Mouse (Mus musculus) midbrain, embryonic 15.5 days (tissue): ENCODE data around the gene Ugt1a5. TPM values are rescaled to one million over a fixed set of nuclear protein-coding genes. Genes with fewer than 3 reads are reported as not detected.

Experiments
- ATAC-seq: fragments of 200-750 bp; cut with Nextera tagmentation; replicated peaks from 2 replicates; pipeline ENCODE4 v1.8.0; 2017; ENCODE audit warnings: moderate TSS enrichment
- H3K27ac ChIP-seq: fragments of 300-500 bp; sonication (generic); 2 replicates; pipeline ENCODE4 v1.5.1; 2015; ENCODE audit warnings: mild to moderate bottlenecking, inconsistent platforms
- H3K27me3 ChIP-seq: fragments of 300-500 bp; sonication (generic); replicated peaks from 2 replicates; pipeline ENCODE4 v1.6.1; 2015; ENCODE audit warnings: inconsistent platforms
- H3K36me3 ChIP-seq: fragments of 300-500 bp; sonication (generic); replicated peaks from 2 replicates; pipeline ENCODE4 v1.6.1; 2015; ENCODE audit warnings: inconsistent platforms
- H3K4me1 ChIP-seq: fragments of 300-500 bp; sonication (generic); 2 replicates; pipeline ENCODE4 v1.6.1; 2015; ENCODE audit warnings: inconsistent platforms
- H3K4me2 ChIP-seq: fragments of 300-500 bp; sonication (generic); 2 replicates; pipeline ENCODE4 v1.6.1; 2015; ENCODE audit warnings: inconsistent platforms, mild to moderate bottlenecking, moderate library complexity
- H3K4me3 ChIP-seq: fragments of 300-500 bp; sonication (generic); 2 replicates; pipeline ENCODE4 v1.5.1; 2015; ENCODE audit warnings: mild to moderate bottlenecking, inconsistent platforms
- H3K9ac ChIP-seq: fragments of 300-500 bp; sonication (generic); 2 replicates; pipeline ENCODE4 v1.6.1; 2015; ENCODE audit warnings: mild to moderate bottlenecking, inconsistent platforms
- H3K9me3 ChIP-seq: fragments of 300-500 bp; sonication (generic); 2 replicates; pipeline ENCODE4 v1.6.1; 2016; ENCODE audit warnings: inconsistent platforms
- WGBS: fragments of 180-500 bp; shearing (Covaris S2); methylation state at CpG from one replicate; pipeline ENCODE4 v1.1.7; 2015; ENCODE audit warnings: mixed read lengths; 5-methylcytosine and 5-hydroxymethylcytosine counted together
- polyA plus RNA-seq: library from polyadenylated mRNA; unstranded; fragments of >200 nt; fragmentation: Nextera tagmentation; extraction: Ambion mirVana; gene quantifications from 2 replicates; pipeline ENCODE4 v1.2.1, GENCODE M21; 2015

The Ugt1a5 gene
- polyA plus RNA-seq, 1 experiment from 2014 or later = not detected

DNA sequence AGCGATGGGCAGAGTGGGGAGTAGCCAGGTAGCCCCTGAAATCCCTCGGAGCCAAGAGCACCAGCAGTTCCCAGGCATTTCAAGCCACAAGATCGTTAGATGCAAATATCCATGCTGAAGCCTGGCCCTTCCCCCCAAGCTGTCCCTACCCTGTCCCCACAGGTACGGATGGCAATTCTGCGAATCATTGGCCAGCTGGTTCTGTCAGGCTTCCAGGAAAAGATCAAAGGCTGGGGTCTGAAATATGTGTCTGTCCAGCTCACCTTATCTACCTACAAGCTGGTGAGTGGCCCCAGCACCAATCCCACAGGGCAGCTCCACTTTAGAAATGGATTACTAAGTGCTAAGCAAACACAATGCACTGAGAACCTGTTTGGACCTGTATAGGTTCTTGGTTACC, 71.5 kb downstream of the Ugt1a5 start:
- no peak for ATAC-seq
- no peaks in the 10 kb centered on the region for H3K4me1 ChIP-seq
- H3K27me3 ChIP-seq = no peaks in the 10 kb centered on the region
- H3K9ac ChIP-seq = no peak overlapping the region
- no peak overlapping the region for H3K4me2 ChIP-seq
- H3K27ac ChIP-seq = no peak overlapping the region
- peaks cover 93% of the 10 kb centered on the region for H3K9me3 ChIP-seq
- 84% methylated on average over 5 of the region's 5 CpGs for WGBS
- no peaks in the 10 kb centered on the region for H3K36me3 ChIP-seq
- no peak overlapping the region for H3K4me3 ChIP-seq

DNA sequence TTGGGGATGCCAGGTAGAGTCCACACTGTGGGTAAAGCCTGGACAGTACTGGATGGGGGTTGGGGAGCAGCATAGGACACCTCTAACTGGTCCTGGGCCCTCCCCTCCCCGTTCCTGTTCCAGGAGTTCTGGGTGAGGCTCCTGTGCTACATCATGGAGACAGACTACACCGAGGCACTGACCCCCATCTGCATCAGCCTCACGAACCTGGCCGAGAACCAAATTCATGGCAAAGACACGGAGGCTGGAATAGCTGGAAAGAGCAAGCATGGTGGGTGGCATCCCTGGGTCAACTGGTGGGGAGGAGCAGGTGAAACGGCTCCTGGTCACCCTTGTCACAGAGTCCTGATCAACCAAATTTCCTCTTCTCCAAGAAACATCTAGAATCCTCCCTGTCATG, 73.0 kb downstream of the Ugt1a5 start:
- H3K4me1 ChIP-seq = no peaks in the 10 kb centered on the region
- peaks cover 91% of the 10 kb centered on the region for H3K9me3 ChIP-seq
- ATAC-seq = no peak
- no peaks in the 10 kb centered on the region for H3K36me3 ChIP-seq
- H3K4me2 ChIP-seq = no peak overlapping the region
- no peak overlapping the region for H3K27ac ChIP-seq
- no peak overlapping the region for H3K9ac ChIP-seq
- no peak overlapping the region for H3K4me3 ChIP-seq
- WGBS = 77% methylated on average over 6 of the region's 6 CpGs
- H3K27me3 ChIP-seq = no peaks in the 10 kb centered on the region

DNA sequence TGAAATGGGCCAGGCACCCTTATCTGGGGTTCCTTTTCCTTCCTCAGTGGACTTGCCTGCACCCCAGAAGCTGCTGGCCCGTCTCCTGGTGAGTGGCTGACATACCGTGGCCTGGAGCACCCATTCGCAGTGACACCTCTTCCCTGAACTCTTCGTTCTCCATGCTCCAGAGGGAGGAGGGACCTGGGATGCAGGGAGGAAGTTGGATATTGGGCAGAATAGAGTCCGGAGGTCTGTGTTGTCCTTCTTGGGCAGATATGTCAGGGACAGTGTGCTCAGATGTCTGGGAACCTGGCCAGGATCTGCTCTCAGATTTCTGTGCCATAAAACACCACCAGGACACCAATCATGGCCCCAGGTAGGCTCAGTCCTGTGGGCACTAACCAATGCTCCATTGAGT, 74.3 kb downstream of the Ugt1a5 start:
- no peak for ATAC-seq
- Histone ChIP-seq H3K36me3 (no peaks in the 10 kb centered on the region), H3K4me1 (no peaks in the 10 kb centered on the region), H3K4me3 (no peak overlapping the region), H3K27ac (no peak overlapping the region), H3K9me3 (peaks cover 91% of the 10 kb centered on the region), H3K4me2 (no peak overlapping the region), H3K27me3 (no peaks in the 10 kb centered on the region), H3K9ac (no peak overlapping the region)
- WGBS = 76% methylated on average over 5 of the region's 5 CpGs

DNA sequence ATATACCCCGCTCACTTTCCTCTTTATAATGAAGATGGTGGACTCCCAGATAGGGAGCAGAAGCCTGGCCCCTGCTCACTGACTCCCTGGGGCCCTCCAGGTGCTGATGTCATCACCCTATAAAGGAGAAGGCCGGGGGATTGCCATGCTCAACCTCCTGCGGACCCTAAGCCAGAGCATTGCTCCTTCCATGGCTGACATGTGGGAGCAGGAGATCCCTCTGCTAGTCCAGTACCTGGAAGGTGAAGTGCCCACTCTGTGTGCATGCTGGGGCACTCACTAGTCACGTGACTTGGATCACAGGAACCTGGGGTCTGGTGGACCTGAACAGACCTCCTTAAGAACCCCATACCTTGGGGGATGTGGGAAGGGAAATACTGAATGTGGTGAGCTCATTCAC, 74.8 kb downstream of the Ugt1a5 start:
- WGBS = 71% methylated on average over 4 of the region's 4 CpGs
- no peaks in the 10 kb centered on the region for H3K4me1 ChIP-seq
- peak; percentile 4; the same call in 1 of the 2 replicates for ATAC-seq
- H3K9ac ChIP-seq = no peak overlapping the region
- no peak overlapping the region for H3K4me2 ChIP-seq
- no peaks in the 10 kb centered on the region for H3K27me3 ChIP-seq
- no peak overlapping the region for H3K27ac ChIP-seq
- H3K4me3 ChIP-seq = no peak overlapping the region
- peaks cover 91% of the 10 kb centered on the region for H3K9me3 ChIP-seq
- no peaks in the 10 kb centered on the region for H3K36me3 ChIP-seq

- Histone ChIP-seq H3K4me1 (no peaks in the 10 kb centered on the region), H3K27ac (no peak overlapping the region), H3K9ac (no peak overlapping the region), H3K36me3 (no peaks in the 10 kb centered on the region), H3K9me3 (peaks cover 89% of the 10 kb centered on the region), H3K4me2 (no peak overlapping the region), H3K27me3 (no peaks in the 10 kb centered on the region), H3K4me3 (no peak overlapping the region)
- WGBS = 65% methylated on average over 5 of the region's 5 CpGs
- ATAC-seq = no peak
Observed at GRCm38 (mm10) chr1:88243861-88244260, 78.0 kb downstream of the Ugt1a5 start.

GRCm38 (mm10) chr1:88245881-88246280, 80.1 kb downstream of the Ugt1a5 start:
- Histone ChIP-seq H3K27me3 (no peaks in the 10 kb centered on the region), H3K4me3 (no peak overlapping the region), H3K4me2 (no peak overlapping the region), H3K9me3 (peaks cover 86% of the 10 kb centered on the region), H3K4me1 (no peaks in the 10 kb centered on the region), H3K9ac (no peak overlapping the region), H3K36me3 (no peaks in the 10 kb centered on the region), H3K27ac (no peak overlapping the region)
- WGBS = 78% methylated on average over 6 of the region's 6 CpGs
- no peak for ATAC-seq

DNA sequence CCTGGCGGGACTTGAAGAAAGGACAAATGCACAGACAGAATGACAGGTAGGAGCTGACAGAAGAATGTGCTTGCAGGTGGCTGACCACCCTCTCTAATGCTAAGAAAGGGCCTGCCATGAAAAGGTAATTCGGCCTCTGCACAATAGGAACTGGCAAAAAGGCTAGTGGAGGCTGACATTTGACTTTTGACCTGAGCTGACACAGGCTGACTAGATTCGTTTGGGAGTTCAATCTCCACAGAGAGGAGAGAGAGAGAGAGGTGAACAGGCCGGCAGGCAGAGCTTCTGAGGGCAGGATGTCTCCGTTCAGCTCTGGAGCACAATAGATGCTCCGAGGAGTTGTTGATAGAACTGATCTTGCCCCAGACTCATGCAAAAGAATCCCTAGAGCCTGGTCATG, 80.6 kb downstream of the Ugt1a5 start:
- H3K27ac ChIP-seq = no peak overlapping the region
- H3K36me3 ChIP-seq = no peaks in the 10 kb centered on the region
- peaks cover 82% of the 10 kb centered on the region for H3K9me3 ChIP-seq
- 47% methylated on average over 6 of the region's 6 CpGs for WGBS
- no peak overlapping the region for H3K9ac ChIP-seq
- H3K4me1 ChIP-seq = no peaks in the 10 kb centered on the region
- H3K27me3 ChIP-seq = no peaks in the 10 kb centered on the region
- no peak overlapping the region for H3K4me3 ChIP-seq
- no peak overlapping the region for H3K4me2 ChIP-seq
- ATAC-seq = no peak

DNA sequence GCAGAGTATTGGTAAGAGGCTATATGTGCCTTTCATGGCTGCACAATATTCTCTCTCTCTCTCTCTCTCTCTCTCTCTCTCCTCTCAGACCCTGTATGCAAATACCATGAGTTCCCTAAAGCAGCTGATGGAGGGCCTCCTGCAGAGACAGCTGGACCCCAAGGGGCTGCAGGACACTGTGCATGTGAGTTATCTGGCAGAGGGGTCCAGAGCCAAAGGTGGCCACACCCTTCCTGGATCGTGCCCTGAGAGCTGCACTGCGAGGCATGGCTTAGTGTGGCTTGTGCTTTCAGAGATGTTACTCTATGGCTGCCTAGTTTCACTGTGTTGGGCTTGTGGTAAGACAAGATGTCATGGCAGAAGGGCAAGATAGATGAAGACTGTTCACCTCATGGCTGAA, 81.8 kb downstream of the Ugt1a5 start:
- Histone ChIP-seq H3K4me3 (no peak overlapping the region), H3K27me3 (no peaks in the 10 kb centered on the region), H3K9ac (no peak overlapping the region), H3K4me2 (no peak overlapping the region), H3K27ac (no peak overlapping the region), H3K9me3 (peaks cover 78% of the 10 kb centered on the region), H3K4me1 (no peaks in the 10 kb centered on the region), H3K36me3 (no peaks in the 10 kb centered on the region)
- no peak for ATAC-seq
- WGBS = 54% methylated on average over 2 of the region's 2 CpGs

DNA sequence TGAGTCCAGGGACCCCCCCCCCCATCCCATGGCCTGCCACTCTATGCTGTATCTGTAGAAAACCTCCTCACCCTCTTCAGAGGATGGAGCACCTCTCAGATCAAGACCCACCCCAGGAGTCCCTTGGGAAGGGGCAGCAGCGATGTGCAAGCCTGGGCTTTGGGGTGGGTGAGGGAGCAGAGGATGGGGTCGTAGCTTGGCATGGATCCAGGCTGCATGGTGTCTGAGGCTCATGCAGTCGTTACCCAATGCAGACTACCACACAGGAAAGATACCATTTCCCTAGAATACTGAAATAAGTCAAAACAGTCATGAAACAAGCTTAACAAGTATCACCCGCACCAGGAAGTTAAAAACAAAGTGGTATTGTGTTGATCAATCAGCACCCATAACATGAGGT, 82.8 kb downstream of the Ugt1a5 start:
- Histone ChIP-seq H3K4me1 (no peaks in the 10 kb centered on the region), H3K9ac (no peak overlapping the region), H3K27ac (no peak overlapping the region), H3K4me2 (no peak overlapping the region), H3K4me3 (no peak overlapping the region), H3K9me3 (peaks cover 74% of the 10 kb centered on the region), H3K27me3 (no peaks in the 10 kb centered on the region), H3K36me3 (no peaks in the 10 kb centered on the region)
- WGBS = 75% methylated on average over 4 of the region's 4 CpGs
- no peak for ATAC-seq

DNA sequence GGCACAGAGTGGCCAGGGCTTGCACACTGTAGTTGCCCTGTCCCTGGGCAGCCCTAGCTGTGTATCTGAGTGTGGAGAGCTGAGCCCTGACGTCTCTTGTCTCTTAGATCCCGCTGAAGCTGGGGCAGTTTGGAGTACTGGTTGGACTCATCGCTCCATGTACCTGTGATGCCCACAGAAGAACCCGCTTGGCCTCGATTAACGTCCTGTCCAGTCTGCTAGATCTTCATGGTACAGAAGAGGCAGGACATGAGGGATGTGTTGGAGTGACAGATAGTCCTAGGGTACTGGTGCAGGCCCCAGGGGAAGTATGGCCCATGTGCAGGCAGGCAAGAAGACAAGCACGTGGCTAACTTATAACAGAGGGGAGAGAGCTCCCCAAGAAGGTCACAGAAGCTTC, 83.8 kb downstream of the Ugt1a5 start:
- 78% methylated on average over 7 of the region's 7 CpGs for WGBS
- ATAC-seq = no peak
- no peak overlapping the region for H3K9ac ChIP-seq

DNA sequence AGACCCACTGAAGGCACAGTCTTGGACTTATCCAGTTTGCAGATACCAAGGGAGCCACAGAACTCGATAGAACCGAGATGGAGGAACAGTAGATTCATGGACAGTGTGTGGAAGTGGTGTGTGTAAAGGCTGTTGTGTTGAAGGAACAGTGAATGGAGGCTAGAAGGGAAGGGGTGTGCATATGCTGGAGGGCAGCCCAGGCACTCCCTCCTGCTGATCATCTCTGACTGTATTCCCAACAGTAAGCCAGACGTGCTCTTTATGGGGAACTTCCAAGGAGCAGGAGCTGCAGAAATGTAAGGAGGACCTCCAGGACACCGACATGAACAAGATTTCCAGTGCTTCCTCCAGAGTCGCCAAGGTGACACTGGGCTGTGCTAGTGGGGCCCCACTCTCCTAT, 84.2 kb downstream of the Ugt1a5 start:
- Histone ChIP-seq H3K4me1 (no peaks in the 10 kb centered on the region), H3K4me2 (no peak overlapping the region), H3K4me3 (no peak overlapping the region), H3K27me3 (no peaks in the 10 kb centered on the region), H3K9ac (no peak overlapping the region), H3K27ac (no peak overlapping the region), H3K36me3 (no peaks in the 10 kb centered on the region), H3K9me3 (peaks cover 65% of the 10 kb centered on the region)
- WGBS = 83% methylated on average over 5 of the region's 5 CpGs
- ATAC-seq = no peak

More for the DNA sequence above, 83.8 kb downstream of the Ugt1a5 start:
- no peaks in the 10 kb centered on the region for H3K4me1 ChIP-seq
- H3K36me3 ChIP-seq = no peaks in the 10 kb centered on the region
- H3K27me3 ChIP-seq = no peaks in the 10 kb centered on the region
- H3K4me2 ChIP-seq = no peak overlapping the region
- H3K9me3 ChIP-seq = peaks cover 65% of the 10 kb centered on the region
- H3K4me3 ChIP-seq = no peak overlapping the region
- no peak overlapping the region for H3K27ac ChIP-seq

DNA sequence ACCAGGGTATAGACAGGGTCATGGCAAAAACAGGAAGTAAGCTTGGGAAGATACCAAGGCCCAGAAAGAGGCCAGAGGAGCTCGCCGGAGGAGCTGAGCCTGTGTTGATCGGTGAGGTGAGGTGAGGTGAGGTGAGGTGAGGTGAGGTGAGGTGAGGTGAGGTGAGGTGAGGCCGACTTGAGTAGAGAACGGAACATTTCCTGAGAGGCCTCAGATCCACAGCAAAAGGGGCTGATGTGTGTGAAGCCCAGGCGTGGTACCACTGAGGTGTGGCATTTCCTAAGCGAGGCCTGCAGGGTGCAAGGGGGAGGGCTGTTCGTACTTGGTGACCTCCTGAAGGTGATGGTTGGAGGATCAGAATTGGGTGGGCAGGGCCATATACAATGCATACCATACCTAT, 87.3 kb downstream of the Ugt1a5 start:
- Histone ChIP-seq H3K9ac (no peak overlapping the region), H3K9me3 (peaks cover 52% of the 10 kb centered on the region), H3K4me3 (no peak overlapping the region), H3K27ac (no peak overlapping the region), H3K36me3 (no peaks in the 10 kb centered on the region), H3K4me2 (no peak overlapping the region), H3K27me3 (no peaks in the 10 kb centered on the region), H3K4me1 (no peaks in the 10 kb centered on the region)
- no peak for ATAC-seq
- 75% methylated on average over 8 of the region's 8 CpGs for WGBS

DNA sequence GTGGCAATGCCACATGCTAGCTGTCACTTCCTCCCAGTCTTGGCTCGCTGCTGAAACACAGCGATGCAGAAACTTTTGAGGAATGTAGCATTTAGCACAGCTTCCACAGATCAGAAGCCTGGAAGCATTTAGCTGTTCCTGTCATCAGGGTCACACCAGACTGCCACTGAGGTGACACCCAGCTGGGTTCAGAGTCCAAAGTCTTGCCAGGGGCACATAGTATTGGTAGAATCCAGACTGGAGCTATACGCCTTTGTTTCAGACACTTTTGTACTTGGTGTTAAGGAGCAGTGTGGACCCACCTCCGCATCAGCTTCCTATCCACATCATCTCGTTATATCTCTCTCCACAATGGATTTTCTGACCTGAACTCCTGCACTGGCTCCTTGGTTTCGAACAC, 87.7 kb downstream of the Ugt1a5 start:
- 72% methylated on average over 6 of the region's 6 CpGs for WGBS
- no peak overlapping the region for H3K4me2 ChIP-seq
- H3K4me3 ChIP-seq = no peak overlapping the region
- H3K4me1 ChIP-seq = no peaks in the 10 kb centered on the region
- H3K9ac ChIP-seq = no peak overlapping the region
- ATAC-seq = no peak
- H3K27me3 ChIP-seq = no peaks in the 10 kb centered on the region
- H3K9me3 ChIP-seq = peaks cover 47% of the 10 kb centered on the region
- H3K27ac ChIP-seq = no peak overlapping the region
- no peaks in the 10 kb centered on the region for H3K36me3 ChIP-seq
